Mouse (Mus musculus) cortical plate, adult 2 months (tissue): ENCODE data around the gene Cyth1.

ENCODE experiments used
- CTCF ChIP-seq: fragments of 200-500 bp; IDR thresholded peaks from 2 replicates; pipeline ENCODE4 v1.5.1; 2011; ENCODE audit warnings: mild to moderate bottlenecking, control low read depth, low read length; ENCODE audit not compliant: insufficient read depth; ENCODE audit errors: extremely low read depth
- POLR2A ChIP-seq: fragments of 200-500 bp; IDR thresholded peaks from 2 replicates; pipeline ENCODE4 v1.6.1; 2011; ENCODE audit warnings: mild to moderate bottlenecking, low read length, control low read depth; ENCODE audit not compliant: insufficient read depth; ENCODE audit errors: extremely low read depth

- TF ChIP-seq POLR2A: no peak
- TF ChIP-seq CTCF: no peak
Observed at GRCm38 (mm10) chr11:118170333-118170732, 78.1 kb downstream of the Cyth1 start.
